Mouse (Mus musculus) urinary bladder, postnatal 14 days (tissue): ENCODE measurements around the gene Eef1e1.
"Not testable (repeated sequence)": the region's sequence is repeated elsewhere in the genome, so short reads cannot be mapped to it uniquely, and the experiment has no call there.

ENCODE experiments used
- DNase-seq: peaks from one replicate; pipeline ENCODE4 v3.0.0; 2021; ENCODE audit warnings: low spot score

Eef1e1 gene

GRCm38 (mm10) chr13:38658528-38659280 is at the start of gene Eef1e1:
TSS of gene Eef1e1 (minus strand) at chr13:38659058.
- peak; percentile 95 for DNase-seq

GRCm38 (mm10) chr13:38690845-38691244 is 32.0 kb upstream of the Eef1e1 start:
- no peak for DNase-seq

GRCm38 (mm10) chr13:38690028-38690427 is 31.2 kb upstream of the Eef1e1 start:
- DNase-seq, result peak; percentile 6

GRCm38 (mm10) chr13:38688761-38689160 is 29.9 kb upstream of the Eef1e1 start:
- no peak for DNase-seq

GRCm38 (mm10) chr13:38672336-38672735 is 13.5 kb upstream of the Eef1e1 start:
- no peak for DNase-seq

GRCm38 (mm10) chr13:38671451-38671850 is 12.6 kb upstream of the Eef1e1 start:
- DNase-seq, result not testable (repeated sequence)

- no peak for DNase-seq
Observed at GRCm38 (mm10) chr13:38670051-38670450, 11.2 kb upstream of the Eef1e1 start.

GRCm38 (mm10) chr13:38668514-38668913 is 9.7 kb upstream of the Eef1e1 start:
- DNase-seq, result no peak

- no peak for DNase-seq
Observed at GRCm38 (mm10) chr13:38664753-38665152, 5.9 kb upstream of the Eef1e1 start.

- DNase-seq, result no peak
Observed at GRCm38 (mm10) chr13:38659524-38660136, 772 bp upstream of the Eef1e1 start.

- DNase-seq, result no peak
Observed at GRCm38 (mm10) chr13:38657865-38658264, 993 bp downstream of the Eef1e1 start.

- no peak for DNase-seq
Observed at GRCm38 (mm10) chr13:38650292-38650691, 8.6 kb downstream of the Eef1e1 start.

GRCm38 (mm10) chr13:38649069-38649468 is 9.8 kb downstream of the Eef1e1 start:
- no peak for DNase-seq

GRCm38 (mm10) chr13:38641414-38641813 is 17.4 kb downstream of the Eef1e1 start:
- no peak for DNase-seq

- DNase-seq, result no peak
Observed at GRCm38 (mm10) chr13:38640961-38641360, 17.9 kb downstream of the Eef1e1 start.

GRCm38 (mm10) chr13:38638694-38639093 is 20.2 kb downstream of the Eef1e1 start:
- DNase-seq, result no peak

- peak; percentile 95 for DNase-seq
Observed at GRCm38 (mm10) chr13:38634800-38635269, 24.0 kb downstream of the Eef1e1 start, which contains the start of gene Bloc1s5. TSS of gene Bloc1s5 (minus strand) at chr13:38635109.

GRCm38 (mm10) chr13:38634256-38634799 is 24.5 kb downstream of the Eef1e1 start:
- DNase-seq, result no peak

- no peak for DNase-seq
Observed at GRCm38 (mm10) chr13:38633287-38634000, 25.4 kb downstream of the Eef1e1 start.

- DNase-seq, result no peak
Observed at GRCm38 (mm10) chr13:38632556-38632955, 26.3 kb downstream of the Eef1e1 start.

GRCm38 (mm10) chr13:38626229-38626525 is 32.7 kb downstream of the Eef1e1 start:
- no peak for DNase-seq

GRCm38 (mm10) chr13:38625492-38626228 is 33.2 kb downstream of the Eef1e1 start:
- DNase-seq, result peak; percentile 15
